Mouse (Mus musculus): Measurements from ENCODE around the gene Cplx2.

GRCm38 (mm10) chr13:54367758-54368157 is 3.4 kb upstream of the Cplx2 start:
- peak; percentile 45; the same call in 1 of the 2 replicates for TF ChIP-seq CTCF (IDR thresholded peaks at IDR 0.05; ENCODE audit: extremely low read depth, insufficient read depth, insufficient read length, insufficient replicate concordance)
- no peak for TF ChIP-seq POLR2A (IDR thresholded peaks at IDR 0.05; ENCODE audit: low read depth, low read length)

Data from spleen, adult 2 months (tissue).